Mouse (Mus musculus) thymus, postnatal 14 days (tissue): ENCODE results near the gene Kdm1a.
A peak's percentile ranks its signal among the peaks of the same experiment; 100 is the strongest.

Source experiments
- DNase-seq: peaks from one replicate; pipeline ENCODE4 v3.0.0; 2021

Gene Kdm1a

GRCm38 (mm10) chr4:136521898-136522297 lies 80.6 kb downstream of the Kdm1a start:
- DNase-seq = no peak

GRCm38 (mm10) chr4:136519866-136520265 lies 82.7 kb downstream of the Kdm1a start:
- no peak for DNase-seq

- DNase-seq = no peak
These were observed 83.9 kb downstream of the Kdm1a start for GRCm38 (mm10) chr4:136518576-136518975.

DNA sequence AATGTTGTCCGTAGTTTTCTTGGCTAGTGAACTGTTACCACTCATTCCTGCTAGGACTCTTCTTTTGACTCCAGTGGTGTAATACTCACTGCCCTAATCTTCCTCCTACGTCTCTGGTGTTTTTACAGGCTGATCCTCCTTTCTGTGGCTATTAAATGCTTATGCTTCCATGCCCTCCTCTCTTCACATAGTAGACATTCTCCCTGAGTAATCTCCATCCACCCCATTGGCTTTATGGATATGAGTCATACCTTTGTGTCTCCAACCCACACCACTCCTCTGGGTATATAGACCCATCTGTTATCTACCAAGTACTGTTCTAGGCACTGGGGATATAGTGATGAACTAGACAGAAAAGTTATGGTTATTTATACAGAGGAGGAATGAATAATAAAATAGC lies 84.4 kb downstream of the Kdm1a start:
- DNase-seq = no peak

- no peak for DNase-seq
These were observed 89.6 kb downstream of the Kdm1a start for GRCm38 (mm10) chr4:136512905-136513304.

DNA sequence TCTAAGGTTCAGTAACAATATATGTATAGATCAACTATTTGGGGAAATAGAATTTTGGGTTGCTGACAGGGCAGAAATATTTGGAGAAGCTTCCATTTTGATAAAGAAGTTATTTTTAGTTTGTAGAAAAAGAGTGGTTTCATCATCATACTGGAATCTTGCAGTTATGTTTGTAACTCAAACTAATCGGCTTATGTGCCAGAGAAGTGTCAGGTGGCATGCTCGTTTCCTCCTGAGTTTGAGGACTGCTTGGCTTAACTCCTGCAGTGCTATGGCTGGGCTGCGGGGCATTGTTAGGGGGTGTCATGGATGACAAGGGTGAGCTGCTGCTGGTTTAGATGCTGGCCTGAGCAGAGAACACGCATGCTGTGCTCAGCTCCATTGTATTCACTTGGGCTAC lies 90.8 kb downstream of the Kdm1a start:
- no peak for DNase-seq

DNA sequence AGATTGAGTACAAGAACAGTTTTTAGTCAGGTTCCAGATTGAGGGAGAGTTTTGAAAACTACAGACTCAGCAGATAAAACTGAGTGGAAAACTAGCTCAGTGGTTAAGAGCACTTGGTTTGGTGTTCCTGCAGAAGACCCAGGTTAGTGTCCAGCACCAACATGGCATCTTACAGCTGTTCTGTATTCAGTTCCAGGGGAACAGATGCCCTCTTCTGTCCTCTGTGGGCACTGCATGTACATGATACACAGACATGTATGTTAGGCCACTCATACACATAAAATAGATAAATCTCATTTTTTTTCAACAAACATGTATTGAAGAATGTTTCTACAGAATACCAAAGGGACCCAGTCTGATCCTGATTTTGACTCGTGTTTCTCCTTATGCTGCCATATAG lies 92.7 kb downstream of the Kdm1a start:
- peak; percentile 50 for DNase-seq

DNA sequence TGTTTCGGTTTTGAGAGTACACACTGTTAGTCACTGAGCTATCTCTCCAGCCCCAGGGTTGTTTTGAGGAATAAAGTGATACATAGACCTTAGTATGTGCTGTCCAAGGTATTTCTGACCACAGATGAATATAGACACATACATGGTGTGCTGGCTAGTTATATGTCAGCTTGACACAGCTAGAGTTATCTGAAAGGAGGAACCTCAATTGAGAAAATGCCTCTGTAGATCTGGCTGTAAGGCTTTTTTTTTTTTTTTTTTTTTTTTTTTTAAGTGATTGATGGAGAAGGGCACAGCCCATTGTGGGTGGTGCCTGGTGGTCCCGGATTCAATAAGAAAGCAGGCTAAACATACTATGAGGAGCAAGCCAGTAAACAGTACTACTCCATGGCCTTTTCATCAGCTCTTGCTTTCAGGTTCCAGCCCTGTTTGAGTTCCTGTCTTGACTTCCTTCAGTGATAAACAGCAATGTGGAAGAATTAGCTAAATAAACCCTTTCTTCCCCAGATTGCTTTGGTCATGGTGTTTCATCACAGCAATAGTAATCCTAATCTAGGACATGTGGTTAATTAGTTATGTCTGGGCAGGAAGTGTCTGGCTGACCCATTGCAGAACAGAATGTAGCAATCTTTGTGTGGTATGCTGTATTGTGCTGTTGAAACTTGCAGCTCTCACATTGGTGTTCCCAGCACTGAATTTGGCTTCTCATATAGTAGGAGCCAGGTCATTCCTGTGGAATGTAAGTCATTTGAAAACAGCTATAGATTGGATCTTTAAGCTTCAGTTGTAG lies 96.9 kb downstream of the Kdm1a start:
- DNase-seq = no peak
